Mouse (Mus musculus) G1E-ER4 (cell line): ENCODE results near the gene Spata45. TPM values are rescaled to one million over a fixed set of nuclear protein-coding genes. Genes with fewer than 3 reads are reported as not detected.

ENCODE experiments used
- GATA1 ChIP-seq: IDR thresholded peaks from one replicate; pipeline ENCODE4 v1.8.0; 2012; ENCODE audit warnings: low read length, inconsistent platforms
- polyA plus RNA-seq: library from polyadenylated mRNA; stranded (reverse); fragments of >175 nt; gene quantifications from 2 replicates; pipeline ENCODE4 v1.2.3, GENCODE M21; 2012

The Spata45 gene
- polyA plus RNA-seq, 1 experiment = not detected

- no peak for TF ChIP-seq GATA1
Observed at GRCm38 (mm10) chr1:191064535-191064934, 28.1 kb downstream of the Spata45 start.

DNA sequence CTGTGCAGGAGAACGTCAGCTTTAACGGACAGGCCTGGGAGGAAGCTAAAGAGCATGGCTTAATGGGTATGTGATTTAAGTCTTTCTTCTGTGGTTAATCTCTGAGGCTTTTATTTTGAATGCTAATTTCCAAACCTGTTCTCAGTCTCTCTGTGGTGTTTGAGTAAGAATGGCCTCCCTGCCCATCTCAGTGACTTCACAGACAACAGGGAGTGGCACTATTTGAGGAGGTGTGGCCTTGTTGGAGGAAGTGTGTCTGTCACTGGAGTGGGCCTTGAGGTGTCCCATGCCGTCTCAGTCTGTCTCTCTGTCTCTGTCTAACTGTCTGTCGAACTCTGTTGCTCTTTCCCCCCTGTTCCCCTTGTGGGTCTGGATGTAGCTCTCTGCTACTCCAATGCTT lies 28.7 kb downstream of the Spata45 start:
- no peak for TF ChIP-seq GATA1

DNA sequence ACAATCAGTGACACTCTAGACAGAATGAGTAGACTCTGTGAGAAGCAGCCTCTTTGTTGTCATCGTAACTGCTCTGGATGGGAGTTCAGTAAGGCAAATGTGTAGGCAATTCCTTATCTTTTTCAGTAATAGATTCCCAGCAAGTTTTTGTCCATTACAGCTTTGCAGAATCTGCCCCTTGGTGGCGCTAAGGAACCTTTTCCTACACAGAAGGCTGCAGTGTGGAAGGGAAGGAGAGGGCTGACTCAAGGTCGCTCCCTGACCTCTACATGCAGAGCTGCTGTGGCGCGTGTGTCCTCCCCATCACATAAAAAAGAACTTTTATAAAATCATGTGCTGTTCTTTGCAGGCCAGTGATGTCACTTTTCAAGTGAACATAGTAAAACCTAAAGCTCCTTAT lies 31.9 kb downstream of the Spata45 start:
- TF ChIP-seq GATA1 = no peak

DNA sequence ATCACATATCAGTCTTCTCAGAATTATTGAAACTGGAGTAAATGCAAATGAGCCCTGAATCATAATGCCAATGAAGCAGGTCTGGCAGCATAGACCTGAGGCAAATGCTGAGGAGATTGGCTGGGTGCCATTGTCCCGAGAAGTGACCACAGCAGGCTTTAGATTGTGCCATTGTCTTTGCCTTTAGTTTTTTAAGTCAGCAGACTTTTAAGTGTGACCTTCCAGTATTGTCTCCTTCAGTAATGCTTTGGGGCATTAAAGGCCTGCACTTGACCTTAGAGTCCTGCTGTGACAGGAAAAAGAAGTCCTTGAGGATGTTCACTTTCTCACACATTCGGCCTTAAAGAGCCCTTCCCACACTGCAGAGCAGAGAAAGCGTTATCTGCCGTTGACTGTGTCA lies 33.8 kb downstream of the Spata45 start:
- TF ChIP-seq GATA1 = no peak

GRCm38 (mm10) chr1:191071613-191072012 lies 35.2 kb downstream of the Spata45 start:
- TF ChIP-seq GATA1 = no peak

DNA sequence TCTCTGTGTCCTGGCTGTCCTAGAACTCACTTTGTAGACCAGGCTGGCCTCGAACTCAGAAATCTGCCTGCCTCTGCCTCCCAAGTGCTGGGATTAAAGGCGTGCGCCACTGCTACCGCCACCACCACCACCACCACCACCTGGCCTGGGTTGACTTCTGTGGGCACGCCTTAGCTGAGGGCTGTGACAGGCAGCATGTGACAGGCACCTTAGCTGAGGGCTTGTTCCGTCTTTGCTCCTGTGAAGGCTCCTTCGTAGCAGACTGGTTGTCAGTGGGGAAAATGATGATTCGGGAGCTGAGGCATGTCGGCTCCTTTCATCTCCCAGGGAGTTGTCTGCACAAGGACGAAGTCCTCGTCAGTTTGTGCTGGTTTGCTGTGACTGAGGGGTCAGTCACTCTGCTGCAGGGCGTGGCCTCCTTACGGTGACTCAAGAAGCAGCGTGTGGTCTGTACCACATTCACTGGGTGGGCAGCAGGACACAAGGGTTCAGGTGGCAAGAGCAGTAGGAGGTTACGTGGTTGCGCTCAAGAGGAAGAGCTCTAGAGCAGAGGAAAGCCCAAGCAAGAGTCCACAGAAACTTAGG lies 36.0 kb downstream of the Spata45 start:
- TF ChIP-seq GATA1 = no peak

- TF ChIP-seq GATA1 = no peak
Observed at GRCm38 (mm10) chr1:191073001-191073400, 36.6 kb downstream of the Spata45 start.

DNA sequence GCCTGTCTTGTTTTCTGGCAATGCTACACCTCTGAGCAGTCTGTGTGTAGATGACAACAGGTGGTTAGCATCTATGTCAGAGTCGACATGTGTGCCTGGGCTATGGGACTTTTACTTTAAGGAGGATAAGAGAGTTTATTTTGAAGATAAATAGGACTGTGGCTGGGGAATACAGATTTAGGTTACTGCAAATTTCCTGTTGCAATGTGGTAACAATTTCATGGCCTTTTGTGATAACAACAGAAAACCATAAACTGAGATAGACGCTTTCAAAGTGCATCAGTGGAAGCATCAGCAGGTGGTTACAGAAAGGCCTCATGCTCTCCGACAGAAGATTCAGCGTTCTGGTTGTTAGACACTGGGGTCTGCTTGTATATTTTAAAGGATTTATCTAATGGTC lies 37.0 kb downstream of the Spata45 start:
- peak; percentile 69 for TF ChIP-seq GATA1

DNA sequence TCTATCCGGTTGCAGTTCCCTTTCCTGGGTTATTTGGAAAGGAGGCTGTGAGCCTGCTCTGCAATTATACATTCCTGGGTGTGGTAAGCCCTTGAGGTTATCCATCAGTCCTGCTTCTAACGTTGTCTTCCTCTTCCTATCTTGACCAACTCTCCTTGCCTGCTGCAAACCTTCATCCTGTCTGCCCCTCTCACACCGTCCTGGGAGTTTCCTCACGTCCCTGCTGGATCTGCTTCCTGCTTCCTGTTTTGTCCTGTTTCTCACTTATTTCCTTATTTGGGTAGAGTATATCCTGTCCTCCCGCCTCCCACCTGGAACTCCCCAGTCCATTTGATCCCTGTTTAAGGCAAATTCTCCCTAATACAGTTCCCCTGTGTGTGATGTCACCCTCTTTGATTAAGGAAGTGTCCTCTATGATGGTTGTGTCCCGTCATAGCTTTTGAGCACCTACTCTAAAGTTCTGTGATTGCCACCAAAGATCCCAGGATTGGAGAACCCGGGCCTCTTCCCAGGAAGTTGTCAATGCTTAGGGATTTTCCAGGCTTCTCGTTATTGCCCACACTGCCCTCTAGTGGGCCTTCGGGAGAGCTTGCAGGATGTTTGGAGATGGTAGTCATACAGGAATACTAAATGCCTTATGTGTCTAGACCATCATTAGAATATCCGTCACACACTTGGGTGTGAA lies 38.9 kb downstream of the Spata45 start:
- no peak for TF ChIP-seq GATA1

DNA sequence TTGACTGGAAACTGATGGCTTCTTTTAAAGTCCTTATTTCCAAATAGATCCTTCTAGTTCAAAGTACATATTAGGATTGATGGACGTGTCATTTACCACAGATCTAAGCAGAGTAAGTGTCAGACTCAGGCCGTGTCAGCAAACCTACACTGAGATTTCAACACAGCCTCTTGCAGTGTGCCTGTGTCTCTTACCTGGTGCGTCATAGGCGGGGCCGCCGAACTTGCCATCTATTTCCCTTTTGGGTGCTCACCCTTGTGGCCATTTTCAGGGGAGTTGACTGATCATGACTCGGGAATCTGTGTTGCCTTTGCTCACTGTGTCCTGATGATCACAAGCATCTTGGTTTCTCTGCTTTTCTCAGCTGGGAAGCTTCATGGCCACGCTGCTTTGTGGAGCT lies 46.8 kb downstream of the Spata45 start:
- no peak for TF ChIP-seq GATA1

GRCm38 (mm10) chr1:191084951-191085559 lies 48.6 kb downstream of the Spata45 start:
- TF ChIP-seq GATA1 = no peak

DNA sequence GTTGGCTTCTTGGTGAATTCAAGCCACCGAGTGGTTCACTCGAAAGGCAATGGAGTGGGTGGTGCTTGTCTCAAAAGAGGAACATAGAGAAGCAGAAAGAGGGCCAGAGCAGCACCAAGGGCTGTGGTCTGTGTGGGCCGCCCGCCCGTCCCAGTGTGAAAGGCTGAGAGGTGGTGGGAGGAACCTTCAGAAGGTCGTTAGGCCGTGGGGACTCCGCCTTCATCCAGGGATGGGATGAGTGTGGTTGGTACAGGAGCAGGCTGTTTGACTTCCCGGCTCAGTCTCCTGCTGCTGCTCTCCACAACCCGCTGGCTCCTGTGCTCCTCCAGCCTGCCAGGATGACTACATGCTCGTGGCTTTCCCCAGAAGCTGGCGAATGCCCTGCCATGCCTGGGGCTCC lies 49.2 kb downstream of the Spata45 start:
- TF ChIP-seq GATA1 = no peak

DNA sequence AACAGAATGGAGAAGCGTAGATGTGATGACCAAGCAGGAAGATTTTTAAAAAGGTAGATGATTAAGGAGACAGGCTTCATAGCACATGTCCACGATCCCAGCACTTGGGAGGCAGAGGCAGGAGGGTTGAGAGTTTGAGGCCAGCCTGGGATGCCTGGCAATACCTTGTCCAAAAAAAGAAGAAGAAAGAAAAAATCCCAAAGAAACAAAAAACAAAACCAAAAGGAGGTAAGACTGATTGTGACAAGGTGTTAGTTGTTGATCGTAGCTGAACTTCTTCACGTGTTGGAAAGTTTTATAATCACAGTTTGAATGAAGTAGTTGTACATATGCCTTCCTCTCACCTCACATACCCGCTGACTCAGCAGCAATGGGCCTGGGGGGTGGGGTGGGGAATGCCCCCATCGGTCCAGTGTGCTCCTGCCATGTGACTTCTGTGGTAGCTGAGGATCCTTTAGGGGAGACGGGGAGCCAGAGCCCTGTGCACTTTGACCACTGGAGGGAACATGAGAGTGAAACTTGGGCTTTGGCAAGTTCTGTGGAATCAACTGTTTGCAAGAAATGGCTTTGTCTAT lies 50.0 kb downstream of the Spata45 start:
- TF ChIP-seq GATA1 = no peak

DNA sequence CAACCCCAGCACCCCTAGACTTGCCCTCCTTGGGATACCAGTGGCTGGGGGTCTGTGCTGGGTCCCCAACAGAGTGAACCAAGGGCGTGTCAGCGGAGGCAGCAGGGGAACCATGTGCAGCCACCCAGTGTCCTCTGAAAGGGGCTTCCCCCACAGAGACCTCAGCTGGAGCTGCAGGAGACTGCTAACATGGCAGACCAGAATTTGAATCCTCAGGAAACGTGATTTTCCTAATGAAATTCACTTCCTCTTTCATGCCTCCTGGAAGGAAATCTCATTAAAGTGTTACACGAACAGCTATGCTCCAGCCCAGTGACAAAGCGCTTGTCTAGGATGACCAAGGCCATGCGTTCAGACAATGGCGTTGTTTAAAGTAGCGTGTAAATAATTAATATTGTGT lies 50.5 kb downstream of the Spata45 start:
- TF ChIP-seq GATA1 = no peak

- peak; percentile 26 for TF ChIP-seq GATA1
Observed at GRCm38 (mm10) chr1:191087955-191088354, 51.5 kb downstream of the Spata45 start.

DNA sequence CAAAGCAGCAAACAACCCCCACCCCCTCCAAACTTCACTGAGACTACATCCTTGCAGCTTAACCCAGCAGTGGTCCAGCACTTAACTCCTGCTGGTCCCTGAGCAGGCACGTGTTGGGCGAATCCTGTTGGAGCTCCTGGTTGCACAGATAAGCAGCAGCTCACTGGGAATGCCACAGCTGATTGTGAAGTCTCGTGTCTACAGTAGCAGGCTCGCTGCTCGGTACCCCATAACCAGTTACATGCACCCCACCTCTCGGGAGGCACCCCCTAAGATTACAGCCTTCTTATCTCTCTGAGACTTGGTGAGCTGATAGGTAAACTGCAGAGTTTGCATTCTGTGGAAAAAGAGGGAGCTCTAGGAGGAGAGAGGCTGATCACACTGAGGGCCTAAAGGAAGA lies 52.9 kb downstream of the Spata45 start:
- TF ChIP-seq GATA1 = no peak

DNA sequence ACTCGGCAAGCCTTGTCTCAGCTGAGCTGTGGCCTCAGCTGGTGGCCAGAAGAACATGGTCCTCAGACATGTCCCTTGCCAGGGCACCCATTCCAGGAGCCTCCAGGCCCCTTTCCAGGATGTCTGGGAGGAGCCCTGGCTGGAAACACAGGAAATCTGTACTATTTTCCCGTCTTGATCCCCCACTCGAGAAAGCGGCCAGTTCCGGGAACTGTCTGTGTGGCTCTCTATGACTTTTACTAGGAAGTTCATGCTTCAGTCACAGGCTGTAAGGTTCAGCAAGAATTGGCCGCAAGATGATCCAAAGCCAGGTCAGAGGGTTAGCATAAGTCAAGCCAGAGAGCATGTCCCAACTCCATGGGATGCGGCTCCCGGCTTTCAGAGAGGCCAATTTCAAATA lies 55.6 kb downstream of the Spata45 start:
- TF ChIP-seq GATA1 = no peak

Other genes with a start within 250 kb of the Spata45 start
- gene Rps6kc1, start 124.9 kb upstream of the Spata45 start, polyA plus RNA-seq = 25.3 and 36.2 TPM in 2 replicates
- 13.9 and 20.0 TPM in 2 replicates for gene Angel2, start 111.5 kb upstream of the Spata45 start, polyA plus RNA-seq
- not detected in 2 replicates for gene Vash2, start 57.3 kb upstream of the Spata45 start, polyA plus RNA-seq
- gene Flvcr1, start 10.5 kb upstream of the Spata45 start, polyA plus RNA-seq = 16.7 and 23.0 TPM in 2 replicates
- 0.84 and 0.93 TPM in 2 replicates for gene Tatdn3, start 26.3 kb downstream of the Spata45 start, polyA plus RNA-seq
- gene Nsl1, start 26.4 kb downstream of the Spata45 start, polyA plus RNA-seq = 22.5 and 29.4 TPM in 2 replicates
- gene Batf3, start 61.2 kb downstream of the Spata45 start, polyA plus RNA-seq = 0.15 and 0.26 TPM in 2 replicates
- gene Fam71a, start 128.2 kb downstream of the Spata45 start, polyA plus RNA-seq = not detected in 2 replicates
- gene Atf3, start 181.4 kb downstream of the Spata45 start, polyA plus RNA-seq = 0.03 TPM in 1 of 2 replicates, not detected in the other